In the genomic region with DNA sequence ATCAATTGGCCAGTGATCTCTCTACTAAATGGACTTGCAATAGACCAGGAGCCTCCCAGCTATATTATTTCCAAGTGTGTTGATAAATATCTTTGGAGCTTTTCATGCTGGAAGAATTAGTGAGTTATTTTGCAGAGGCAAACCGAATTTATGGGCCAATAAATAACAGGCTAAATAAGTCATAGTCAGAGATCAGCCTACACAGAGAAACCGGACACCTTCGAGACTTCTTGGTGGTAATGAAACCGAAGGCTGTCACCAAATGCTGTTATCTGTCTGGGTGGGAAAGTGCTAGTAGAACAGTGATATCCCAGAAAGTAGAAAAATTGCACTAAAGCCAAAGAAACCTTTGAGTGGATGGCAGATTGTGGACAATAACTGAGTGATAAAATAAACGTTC, we compare ENCODE assay signal across 15 mouse cellular contexts.
"Had no signal": no experiment of that assay in that cellular context is flagged by ENCODE, and none has a peak within 500 bp of the region (broad histone marks: within the 10 kb centered on the region; RNA-seq: fewer than 3 reads in every experiment).

No protein-coding gene starts in this region.

- H3K4me1 ChIP-seq: intestine, embryonic 15.5 days; liver, embryonic 15.5 days; midbrain, embryonic 15.5 days; neural tube, embryonic 13.5 days had no signal

- ATAC-seq: intestine, embryonic 15.5 days; midbrain, embryonic 15.5 days had no signal

- DNase-seq: kidney, adult 9 months; kidney, postnatal 4 days; left cerebral cortex, postnatal 4 days; retina, postnatal 1 day; right cerebral cortex, postnatal 4 days; spleen, adult 18-20 months; thymus, adult 18-20 months; thymus, postnatal 14 days had no signal

- H3K4me2 ChIP-seq: hindbrain, embryonic 14.5 days; intestine, embryonic 15.5 days; limb, embryonic 13.5 days; midbrain, embryonic 11.5 days; midbrain, embryonic 15.5 days; neural tube, embryonic 13.5 days had no signal

- H3K4me3 ChIP-seq: intestine, embryonic 15.5 days; limb, embryonic 13.5 days; liver, embryonic 15.5 days; midbrain, embryonic 15.5 days; neural tube, embryonic 13.5 days had no signal

- H3K36me3 ChIP-seq: intestine, embryonic 15.5 days; limb, embryonic 13.5 days; liver, embryonic 15.5 days; midbrain, embryonic 15.5 days had no signal

- H3K9ac ChIP-seq: hindbrain, embryonic 14.5 days; intestine, embryonic 15.5 days; limb, embryonic 13.5 days; liver, embryonic 15.5 days; midbrain, embryonic 15.5 days; neural tube, embryonic 13.5 days had no signal

- H3K9me3 ChIP-seq: intestine, embryonic 15.5 days; limb, embryonic 13.5 days; liver, embryonic 15.5 days; midbrain, embryonic 15.5 days; neural tube, embryonic 13.5 days had no signal

- H3K27me3 ChIP-seq: intestine, embryonic 15.5 days; limb, embryonic 13.5 days; liver, embryonic 15.5 days; midbrain, embryonic 15.5 days; neural tube, embryonic 13.5 days had no signal

- H3K27ac ChIP-seq: hindbrain, embryonic 14.5 days; intestine, embryonic 15.5 days; limb, embryonic 13.5 days; liver, embryonic 15.5 days; midbrain, embryonic 15.5 days; neural tube, embryonic 13.5 days had no signal
